Mouse (Mus musculus) C2C12 (cell line): ENCODE data around the gene Prkce.

ENCODE experiments used
- CEBPB ChIP-seq: IDR thresholded peaks from one replicate; pipeline ENCODE4 v1.6.1; 2011; ENCODE audit warnings: low read depth, mild to moderate bottlenecking, control low read depth, moderate library complexity
- CTCF ChIP-seq: IDR thresholded peaks from one replicate; pipeline ENCODE4 v1.5.1; 2011; ENCODE audit not compliant: control insufficient read depth, insufficient read depth, insufficient read length
- FOSL1 ChIP-seq: IDR thresholded peaks from one replicate; pipeline ENCODE4 v1.8.0; 2011; ENCODE audit warnings: mild to moderate bottlenecking, low read length; ENCODE audit not compliant: poor library complexity, insufficient read depth, severe bottlenecking
- MAX ChIP-seq: IDR thresholded peaks from one replicate; pipeline ENCODE4 v1.6.1; 2011; ENCODE audit warnings: mild to moderate bottlenecking, control low read depth
- USF1 ChIP-seq: IDR thresholded peaks from one replicate; pipeline ENCODE4 v1.6.1; 2011; ENCODE audit warnings: low read depth, mild to moderate bottlenecking, control low read depth, moderate library complexity

DNA sequence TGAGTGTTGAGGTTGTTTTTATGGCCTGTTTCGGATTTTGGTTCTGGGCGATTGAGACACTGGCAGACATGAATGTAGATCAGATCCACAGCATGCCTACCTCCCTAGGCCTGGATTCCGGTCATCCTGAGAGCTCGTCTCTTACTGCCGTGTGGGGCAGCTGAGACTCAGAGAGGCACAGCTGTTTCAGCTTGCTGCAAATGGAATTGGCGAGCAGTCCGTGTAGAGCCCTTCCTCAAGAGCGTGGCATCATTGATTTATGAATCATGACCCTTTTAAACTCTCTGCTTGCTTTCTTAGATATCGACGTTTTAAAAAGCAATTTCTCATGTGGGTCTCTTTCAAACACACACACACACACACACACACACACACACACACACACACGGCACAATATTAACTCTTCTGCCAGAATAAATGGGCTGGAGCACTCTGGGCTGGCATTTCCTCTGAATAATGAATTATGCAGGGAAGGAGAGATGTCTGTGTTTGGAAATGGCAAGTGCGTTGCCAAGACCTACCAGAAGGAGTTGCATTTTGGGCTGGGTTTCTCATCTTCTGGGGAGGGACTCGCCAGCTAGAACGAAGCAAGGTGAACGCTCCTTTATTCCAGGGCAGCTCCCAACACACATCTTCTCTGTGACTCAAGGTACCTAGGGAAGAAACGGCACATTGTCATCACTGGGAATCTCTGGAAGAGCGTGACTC, 137.5 kb downstream of the Prkce start:
- TF ChIP-seq FOSL1: no peak
- no peak for TF ChIP-seq MAX
- TF ChIP-seq USF1: no peak
- TF ChIP-seq CTCF: no peak
- no peak for TF ChIP-seq CEBPB
